12 mouse cellular contexts compared by ENCODE assay signal in the genomic region with DNA sequence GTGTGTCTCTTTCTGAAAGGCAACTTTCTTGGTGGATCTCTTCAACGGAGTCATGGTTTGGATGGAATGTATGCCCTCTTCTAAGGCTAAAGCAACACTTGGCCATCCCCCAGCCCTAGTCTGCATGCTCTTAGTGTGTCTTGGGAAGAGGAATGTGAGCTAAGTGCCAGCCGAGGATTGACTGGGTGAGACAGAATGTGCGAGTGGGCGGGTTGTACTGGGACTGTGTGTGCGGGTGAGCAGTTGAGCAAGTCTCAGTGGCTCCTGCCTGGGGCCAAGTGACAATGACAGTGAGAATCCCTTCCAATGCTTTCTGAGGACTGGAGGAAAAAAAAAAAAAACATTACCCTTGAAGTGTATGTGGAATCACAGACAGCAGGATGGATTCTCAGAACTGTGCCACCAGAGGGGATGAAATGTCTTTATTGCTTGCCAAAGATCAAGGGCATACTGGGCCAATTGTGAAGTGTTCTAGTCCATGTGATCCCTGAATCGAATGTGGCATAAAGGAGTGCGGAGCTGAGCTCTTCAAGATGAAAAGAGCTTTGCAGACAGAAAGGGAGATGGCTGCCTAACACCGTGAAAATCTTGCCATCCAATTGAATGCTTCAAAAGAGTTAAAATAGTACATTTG.
DNase-seq lines count a peak whose midpoint lies in the region; ATAC-seq lines count a peak whose summit lies in the region.
"Had no signal": no experiment of that assay in that cellular context is flagged by ENCODE, and none has a peak within 500 bp of the region (broad histone marks: within the 10 kb centered on the region; RNA-seq: fewer than 3 reads in every experiment).

No protein-coding gene starts in this region.

- intact Hi-C loops in left cerebral cortex, postnatal 14 days (cut with DNase I), result no loop called here

- no peaks in the 10 kb centered on the region for H3K9me3 ChIP-seq in heart, embryonic 10.5 days
- H3K9me3 ChIP-seq in midbrain, embryonic 14.5 days (ENCODE audit: control insufficient read depth, low read length), result no peaks in the 10 kb centered on the region
- no peaks in the 10 kb centered on the region for H3K9me3 ChIP-seq in midbrain, embryonic 10.5 days (replicated peaks)

- no peak for ATAC-seq in midbrain, embryonic 14.5 days (ENCODE audit: low FRiP score, low TSS enrichment)
- ATAC-seq: intestine, embryonic 16.5 days had no signal

- no peak overlapping the region for H3K4me3 ChIP-seq in heart, embryonic 10.5 days
- no peak overlapping the region for H3K4me3 ChIP-seq in midbrain, embryonic 14.5 days (replicated peaks; ENCODE audit: low read depth, low read length)
- no peak overlapping the region for H3K4me3 ChIP-seq in midbrain, embryonic 10.5 days

- H3K36me3 ChIP-seq in heart, embryonic 10.5 days, result no peaks in the 10 kb centered on the region
- H3K36me3 ChIP-seq in midbrain, embryonic 14.5 days (ENCODE audit: control insufficient read depth, insufficient read depth, low read length), result peaks cover 2% of the 10 kb centered on the region; the same call in 1 of the 2 replicates
- H3K36me3 ChIP-seq in midbrain, embryonic 10.5 days, result no peaks in the 10 kb centered on the region

- H3K27ac ChIP-seq in heart, embryonic 10.5 days, result no peak overlapping the region
- no peak overlapping the region for H3K27ac ChIP-seq in midbrain, embryonic 14.5 days (replicated peaks; ENCODE audit: low read depth, low read length)
- no peak overlapping the region for H3K27ac ChIP-seq in midbrain, embryonic 10.5 days (replicated peaks)
- H3K27ac ChIP-seq: stomach, postnatal 0 days had no signal

- peak; percentile 89 for DNase-seq in heart, adult 11 months
- DNase-seq in heart, embryonic 10.5 days (ENCODE audit: low spot score), result no peak
- DNase-seq in midbrain, embryonic 14.5 days, result peak; percentile 16
- no peak for DNase-seq in midbrain, embryonic 10.5 days (ENCODE audit: low spot score)
- DNase-seq in left cerebral cortex, postnatal 14 days (ENCODE audit: low spot score in 2 of 2), result peak; percentile 29 to 47
- peak; percentile 34 to 50 for DNase-seq in right cerebral cortex, postnatal 36 days (ENCODE audit: low spot score in 2 of 2)
- DNase-seq in gastrocnemius, postnatal 4 days (ENCODE audit: low spot score in 2 of 2), result no peak
- no peak for DNase-seq in embryo, embryonic 9.5 days (ENCODE audit: extremely low spot score)
- DNase-seq: heart, postnatal 4 days; lung, embryonic 14.5 days had no signal

- peaks cover 3% of the 10 kb centered on the region; the same call in 1 of the 2 replicates for H3K4me1 ChIP-seq in heart, embryonic 10.5 days
- H3K4me1 ChIP-seq in midbrain, embryonic 14.5 days (ENCODE audit: control insufficient read depth, insufficient read depth, low read length), result no peaks in the 10 kb centered on the region
- H3K4me1 ChIP-seq in midbrain, embryonic 10.5 days, result no peaks in the 10 kb centered on the region

- no peak overlapping the region for H3K9ac ChIP-seq in midbrain, embryonic 14.5 days (replicated peaks; ENCODE audit: low read length)
- H3K9ac ChIP-seq: lung, embryonic 14.5 days had no signal

- no peak overlapping the region for H3K4me2 ChIP-seq in midbrain, embryonic 14.5 days (ENCODE audit: low read length)
- H3K4me2 ChIP-seq: lung, embryonic 14.5 days had no signal

- 70% methylated on average over 8 of the region's 8 CpGs for WGBS in heart, embryonic 10.5 days
- WGBS in midbrain, embryonic 14.5 days, result 60% methylated on average over 8 of the region's 8 CpGs
- WGBS in midbrain, embryonic 10.5 days, result 80% methylated on average over 8 of the region's 8 CpGs

- H3K27me3 ChIP-seq in heart, embryonic 10.5 days (ENCODE audit: insufficient read depth, poor library complexity, severe bottlenecking), result no peaks in the 10 kb centered on the region
- H3K27me3 ChIP-seq in midbrain, embryonic 14.5 days (ENCODE audit: control insufficient read depth, insufficient read depth, low read length), result no peaks in the 10 kb centered on the region
- H3K27me3 ChIP-seq in midbrain, embryonic 10.5 days (ENCODE audit: low read depth, poor library complexity, severe bottlenecking), result no peaks in the 10 kb centered on the region

Comparison
In these comparisons a context has a peak if more than half of its experiments do, and no peak if none do; other contexts are left out.
1. DNase-seq: peak in heart, adult 11 months (single experiment), midbrain, embryonic 14.5 days (single experiment), left cerebral cortex, postnatal 14 days (2 of 2) and right cerebral cortex, postnatal 36 days (2 of 2); none in heart, embryonic 10.5 days (single experiment), midbrain, embryonic 10.5 days (single experiment), gastrocnemius, postnatal 4 days (0 of 2) and embryo, embryonic 9.5 days (single experiment).